Mouse (Mus musculus) neural tube, embryonic 11.5 days (tissue): Measurements from ENCODE around the gene Gast. TPM values are rescaled to one million over a fixed set of nuclear protein-coding genes. Genes with fewer than 3 reads are reported as not detected.

Experiments used
- ATAC-seq: fragments of 200-750 bp; cut with Nextera tagmentation; 2 replicates; pipeline ENCODE4 v1.8.0; 2017; ENCODE audit warnings: moderate number of reproducible peaks, mild to moderate bottlenecking, moderate TSS enrichment, moderate library complexity; ENCODE audit not compliant: insufficient read depth, low FRiP score, low TSS enrichment
- DNase-seq: peaks from one replicate; pipeline ENCODE4 v3.0.0-alpha.2; 2015; ENCODE audit warnings: low spot score
- H3K27ac ChIP-seq: fragments of 300-500 bp; sonication (generic); 2 replicates; pipeline ENCODE4 v1.5.1; 2014; ENCODE audit warnings: low read depth, mild to moderate bottlenecking, low read length
- H3K27me3 ChIP-seq: fragments of 300-500 bp; sonication (generic); 2 replicates; pipeline ENCODE4 v1.6.1; 2014; ENCODE audit warnings: mild to moderate bottlenecking, low read length, mixed read lengths; ENCODE audit not compliant: control insufficient read depth, insufficient read depth
- H3K36me3 ChIP-seq: fragments of 300-500 bp; sonication (generic); 2 replicates; pipeline ENCODE4 v1.6.1; 2014; ENCODE audit warnings: mild to moderate bottlenecking, low read length, moderate library complexity, mixed read lengths; ENCODE audit not compliant: control insufficient read depth, insufficient read depth
- H3K4me1 ChIP-seq: fragments of 300-500 bp; sonication (generic); 2 replicates; pipeline ENCODE4 v1.6.1; 2014; ENCODE audit warnings: low read length, mixed read lengths; ENCODE audit not compliant: control insufficient read depth, insufficient read depth
- H3K4me2 ChIP-seq: fragments of 300-500 bp; sonication (generic); 2 replicates; pipeline ENCODE4 v1.6.1; 2014; ENCODE audit warnings: low read depth, mild to moderate bottlenecking, moderate library complexity
- H3K4me3 ChIP-seq: fragments of 300-500 bp; sonication (generic); 2 replicates; pipeline ENCODE4 v1.5.1; 2014; ENCODE audit warnings: low read depth, low read length
- H3K9ac ChIP-seq: fragments of 300-500 bp; sonication (generic); 2 replicates; pipeline ENCODE4 v1.6.1; 2014; ENCODE audit warnings: mild to moderate bottlenecking, low read length
- H3K9me3 ChIP-seq: fragments of 300-500 bp; sonication (generic); 2 replicates; pipeline ENCODE4 v1.6.1; 2016; ENCODE audit warnings: low read length; ENCODE audit not compliant: control insufficient read depth
- WGBS: fragments of 180-500 bp; shearing (Covaris S2); extraction: QIAGEN DNeasy Blood & Tissue Kit; methylation state at CpG from one replicate; pipeline ENCODE4 v1.1.7; 2014; 5-methylcytosine and 5-hydroxymethylcytosine counted together
- polyA plus RNA-seq: library from polyadenylated mRNA; unstranded; fragments of >200 nt; fragmentation: Nextera tagmentation; extraction: Ambion mirVana; gene quantifications from 2 replicates; pipeline ENCODE4 v1.2.1, GENCODE M21; 2014

The Gast gene
- polyA plus RNA-seq, 1 experiment from 2014 or later, result not detected

- Histone ChIP-seq H3K27me3 (peaks cover 7% of the 10 kb centered on the region; the same call in 1 of the 2 replicates), H3K27ac (no peak overlapping the region), H3K9me3 (no peaks in the 10 kb centered on the region), H3K36me3 (no peaks in the 10 kb centered on the region), H3K4me1 (no peaks in the 10 kb centered on the region), H3K9ac (no peak overlapping the region), H3K4me2 (no peak overlapping the region), H3K4me3 (no peak overlapping the region)
- 9% methylated on average over 8 of the region's 8 CpGs for WGBS
- ATAC-seq, result peak; percentile 50; the same call in 1 of the 2 replicates
- DNase-seq, result peak; percentile 77
Measured at GRCm38 (mm10) chr11:100362209-100362978, 28.2 kb downstream of the Gast start.

GRCm38 (mm10) chr11:100362979-100363562 is 28.9 kb downstream of the Gast start:
- H3K4me1 ChIP-seq, result no peaks in the 10 kb centered on the region
- H3K27me3 ChIP-seq, result peaks cover 6% of the 10 kb centered on the region; the same call in 1 of the 2 replicates
- H3K27ac ChIP-seq, result no peak overlapping the region
- WGBS, result 18% methylated on average over 12 of the region's 12 CpGs
- no peaks in the 10 kb centered on the region for H3K36me3 ChIP-seq
- H3K4me3 ChIP-seq, result no peak overlapping the region
- no peak overlapping the region for H3K9ac ChIP-seq
- no peaks in the 10 kb centered on the region for H3K9me3 ChIP-seq
- DNase-seq (peak; percentile 73), ATAC-seq (no peak)
- no peak overlapping the region for H3K4me2 ChIP-seq

- H3K27me3 ChIP-seq, result no peaks in the 10 kb centered on the region
- no peak overlapping the region for H3K27ac ChIP-seq
- H3K9ac ChIP-seq, result no peak overlapping the region
- no peak overlapping the region for H3K4me3 ChIP-seq
- H3K9me3 ChIP-seq, result no peaks in the 10 kb centered on the region
- 73% methylated on average over 7 of the region's 7 CpGs for WGBS
- no peak overlapping the region for H3K4me2 ChIP-seq
- H3K36me3 ChIP-seq, result no peaks in the 10 kb centered on the region; the same call in 1 of the 2 replicates
- ATAC-seq (no peak), DNase-seq (no peak)
- H3K4me1 ChIP-seq, result no peaks in the 10 kb centered on the region
Measured at GRCm38 (mm10) chr11:100369145-100369544, 34.9 kb downstream of the Gast start.

GRCm38 (mm10) chr11:100369822-100370221 is 35.6 kb downstream of the Gast start:
- Histone ChIP-seq H3K27me3 (no peaks in the 10 kb centered on the region), H3K27ac (no peak overlapping the region), H3K4me1 (no peaks in the 10 kb centered on the region), H3K9ac (no peak overlapping the region), H3K4me3 (no peak overlapping the region), H3K36me3 (peaks cover 2% of the 10 kb centered on the region; the same call in 1 of the 2 replicates), H3K9me3 (no peaks in the 10 kb centered on the region), H3K4me2 (no peak overlapping the region)
- 81% methylated on average over 8 of the region's 8 CpGs for WGBS
- DNase-seq, result no peak
- no peak for ATAC-seq

GRCm38 (mm10) chr11:100371981-100372558 is 37.9 kb downstream of the Gast start:
- no peak; the same call in 1 of the 2 replicates for ATAC-seq

GRCm38 (mm10) chr11:100375127-100375526 is 40.9 kb downstream of the Gast start:
- no peak overlapping the region for H3K9ac ChIP-seq

More at GRCm38 (mm10) chr11:100371981-100372558, 37.9 kb downstream of the Gast start:
- DNase-seq, result no peak
- H3K4me3 ChIP-seq, result no peak overlapping the region
- H3K27ac ChIP-seq, result no peak overlapping the region
- H3K36me3 ChIP-seq, result peaks cover 2% of the 10 kb centered on the region
- no peak overlapping the region for H3K4me2 ChIP-seq
- no peaks in the 10 kb centered on the region for H3K27me3 ChIP-seq
- no peaks in the 10 kb centered on the region for H3K4me1 ChIP-seq
- no peak overlapping the region for H3K9ac ChIP-seq
- WGBS, result 67% methylated on average over 7 of the region's 8 CpGs
- H3K9me3 ChIP-seq, result no peaks in the 10 kb centered on the region

GRCm38 (mm10) chr11:100376005-100376404 is 41.8 kb downstream of the Gast start:
- no peak for DNase-seq
- Histone ChIP-seq H3K27me3 (no peaks in the 10 kb centered on the region), H3K9ac (no peak overlapping the region), H3K27ac (no peak overlapping the region), H3K36me3 (peaks cover 4% of the 10 kb centered on the region), H3K4me1 (no peaks in the 10 kb centered on the region), H3K4me2 (no peak overlapping the region), H3K9me3 (no peaks in the 10 kb centered on the region), H3K4me3 (no peak overlapping the region)
- WGBS, result 68% methylated on average over 4 of the region's 4 CpGs
- ATAC-seq, result no peak

More at GRCm38 (mm10) chr11:100375127-100375526, 40.9 kb downstream of the Gast start:
- WGBS, result 92% methylated on average over 9 of the region's 9 CpGs
- no peak overlapping the region for H3K4me2 ChIP-seq
- no peak for DNase-seq
- H3K27me3 ChIP-seq, result no peaks in the 10 kb centered on the region
- peaks cover 2% of the 10 kb centered on the region for H3K36me3 ChIP-seq
- ATAC-seq, result no peak
- no peaks in the 10 kb centered on the region for H3K4me1 ChIP-seq
- H3K27ac ChIP-seq, result no peak overlapping the region
- H3K9me3 ChIP-seq, result no peaks in the 10 kb centered on the region
- H3K4me3 ChIP-seq, result no peak overlapping the region

- DNase-seq (no peak), ATAC-seq (no peak)
- H3K4me2 ChIP-seq, result no peak overlapping the region
- no peak overlapping the region for H3K9ac ChIP-seq
- 92% methylated on average over 21 of the region's 21 CpGs for WGBS
- H3K4me1 ChIP-seq, result no peaks in the 10 kb centered on the region
- no peaks in the 10 kb centered on the region for H3K27me3 ChIP-seq
- H3K9me3 ChIP-seq, result no peaks in the 10 kb centered on the region
- no peak overlapping the region for H3K4me3 ChIP-seq
- H3K27ac ChIP-seq, result no peak overlapping the region
- peaks cover 4% of the 10 kb centered on the region for H3K36me3 ChIP-seq
Measured at GRCm38 (mm10) chr11:100376746-100377389, 42.7 kb downstream of the Gast start.
